Mouse (Mus musculus) forebrain, embryonic 12.5 days (tissue): ENCODE results near the gene Stfa1. TPM values are rescaled to one million over a fixed set of nuclear protein-coding genes. Genes with fewer than 3 reads are reported as not detected.
"Not testable (repeated sequence)": the region's sequence is repeated elsewhere in the genome, so short reads cannot be mapped to it uniquely, and the experiment has no call there.

Experiments
- ATAC-seq: fragments of 200-750 bp; cut with Nextera tagmentation; 2 replicates; pipeline ENCODE4 v1.8.0; 2017; ENCODE audit warnings: moderate TSS enrichment; ENCODE audit not compliant: low FRiP score
- H3K27ac ChIP-seq: fragments of 300-500 bp; sonication (generic); 2 replicates; pipeline ENCODE4 v1.5.1; 2016; ENCODE audit warnings: mild to moderate bottlenecking
- H3K27me3 ChIP-seq: fragments of 300-500 bp; sonication (generic); 2 replicates; pipeline ENCODE4 v1.6.1; 2016; ENCODE audit warnings: mild to moderate bottlenecking
- H3K36me3 ChIP-seq: fragments of 300-500 bp; sonication (generic); replicated peaks from 2 replicates; pipeline ENCODE4 v1.6.1; 2016; ENCODE audit warnings: mild to moderate bottlenecking
- H3K4me1 ChIP-seq: fragments of 300-500 bp; sonication (generic); 2 replicates; pipeline ENCODE4 v1.6.1; 2016
- H3K4me2 ChIP-seq: fragments of 300-500 bp; sonication (generic); 2 replicates; pipeline ENCODE4 v1.6.1; 2016; ENCODE audit warnings: mild to moderate bottlenecking, moderate library complexity
- H3K4me3 ChIP-seq: fragments of 300-500 bp; sonication (generic); replicated peaks from 2 replicates; pipeline ENCODE4 v1.5.1; 2016; ENCODE audit warnings: mild to moderate bottlenecking
- H3K9ac ChIP-seq: fragments of 300-500 bp; sonication (generic); 2 replicates; pipeline ENCODE4 v1.6.1; 2016; ENCODE audit warnings: mild to moderate bottlenecking
- H3K9me3 ChIP-seq: fragments of 300-500 bp; sonication (generic); 2 replicates; pipeline ENCODE4 v1.6.1; 2016
- WGBS: fragments of 180-500 bp; shearing (Covaris S2); methylation state at CpG from one replicate; pipeline ENCODE4 v1.1.7; 2016; 5-methylcytosine and 5-hydroxymethylcytosine counted together
- polyA plus RNA-seq: library from polyadenylated mRNA; unstranded; fragments of >200 nt; fragmentation: Nextera tagmentation; extraction: Ambion mirVana; gene quantifications from 2 replicates; pipeline ENCODE4 v1.2.1, GENCODE M21; 2016

Gene Stfa1
- 1.3 and 2.0 TPM in 2 replicates for polyA plus RNA-seq

GRCm38 (mm10) chr16:36276796-36277195 is at the start of gene Stfa1:
Gene Stfa1 (plus strand): TSS chr16:36276951.
- H3K9ac ChIP-seq, H3K36me3 ChIP-seq, H3K4me2 ChIP-seq, H3K9me3 ChIP-seq, H3K4me3 ChIP-seq, H3K27me3 ChIP-seq, H3K27ac ChIP-seq, ATAC-seq, H3K4me1 ChIP-seq: not testable (repeated sequence)
- WGBS = 87% methylated on average over 4 of the region's 4 CpGs

GRCm38 (mm10) chr16:36260585-36260984 is 16.2 kb upstream of the Stfa1 start:
- not testable (repeated sequence) for H3K9me3 ChIP-seq, H3K4me3 ChIP-seq, H3K36me3 ChIP-seq, H3K4me2 ChIP-seq, H3K27me3 ChIP-seq, ATAC-seq, H3K9ac ChIP-seq, H3K4me1 ChIP-seq, H3K27ac ChIP-seq

- H3K27me3 ChIP-seq = no peaks in the 10 kb centered on the region
- H3K9ac ChIP-seq = no peak overlapping the region
- no peak overlapping the region for H3K27ac ChIP-seq
- 90% methylated on average over 4 of the region's 4 CpGs for WGBS
- H3K4me1 ChIP-seq = no peaks in the 10 kb centered on the region
- ATAC-seq = no peak
- no peak overlapping the region for H3K4me2 ChIP-seq
- H3K9me3 ChIP-seq = no peaks in the 10 kb centered on the region
- no peaks in the 10 kb centered on the region for H3K36me3 ChIP-seq
- no peak overlapping the region for H3K4me3 ChIP-seq
Observed at GRCm38 (mm10) chr16:36289140-36289539, 12.4 kb downstream of the Stfa1 start.

GRCm38 (mm10) chr16:36307631-36308030 is 30.9 kb downstream of the Stfa1 start:
- Histone ChIP-seq H3K4me1 (no peaks in the 10 kb centered on the region), H3K36me3 (no peaks in the 10 kb centered on the region), H3K27me3 (no peaks in the 10 kb centered on the region), H3K9ac (no peak overlapping the region), H3K4me2 (no peak overlapping the region), H3K4me3 (no peak overlapping the region), H3K9me3 (no peaks in the 10 kb centered on the region), H3K27ac (no peak overlapping the region)
- WGBS = 88% methylated on average over 4 of the region's 4 CpGs
- no peak for ATAC-seq

- H3K4me1 ChIP-seq, ATAC-seq, H3K27ac ChIP-seq, H3K9me3 ChIP-seq, H3K27me3 ChIP-seq, H3K4me2 ChIP-seq, H3K4me3 ChIP-seq, H3K36me3 ChIP-seq, H3K9ac ChIP-seq: not testable (repeated sequence)
- WGBS = 81% methylated on average over 6 of the region's 6 CpGs
Observed at GRCm38 (mm10) chr16:36316111-36316510, 39.4 kb downstream of the Stfa1 start.

GRCm38 (mm10) chr16:36319286-36319685 is 42.5 kb downstream of the Stfa1 start:
- no peaks in the 10 kb centered on the region for H3K4me1 ChIP-seq
- no peak overlapping the region for H3K9ac ChIP-seq
- H3K4me3 ChIP-seq = no peak overlapping the region
- no peak overlapping the region for H3K27ac ChIP-seq
- H3K9me3 ChIP-seq = no peaks in the 10 kb centered on the region
- ATAC-seq = no peak
- H3K4me2 ChIP-seq = no peak overlapping the region
- no peaks in the 10 kb centered on the region for H3K27me3 ChIP-seq
- H3K36me3 ChIP-seq = no peaks in the 10 kb centered on the region

GRCm38 (mm10) chr16:36334232-36334631 is 57.5 kb downstream of the Stfa1 start, which contains the start of gene BC117090:
Gene BC117090 (minus strand): TSS chr16:36334332.
- H3K4me3 ChIP-seq = no peak within 1 kb of the TSS
- no peaks in the 10 kb centered on the region for H3K9me3 ChIP-seq
- no peaks in the 10 kb centered on the region for H3K27me3 ChIP-seq
- no peaks in the 10 kb centered on the region for H3K36me3 ChIP-seq
- WGBS = 85% methylated on average over 3 of the region's 3 CpGs
- ATAC-seq = no peak
- H3K9ac ChIP-seq = no peak within 1 kb of the TSS
- H3K4me2 ChIP-seq = no peak within 1 kb of the TSS
- H3K4me1 ChIP-seq = no peaks in the 10 kb centered on the region
- no peak within 1 kb of the TSS for H3K27ac ChIP-seq

Other genes with a start within 250 kb of the Stfa1 start
- gene Wdr5b, start 235.8 kb upstream of the Stfa1 start, polyA plus RNA-seq = 12.1 TPM in 2 replicates
- gene Fam162a, start 205.4 kb upstream of the Stfa1 start, polyA plus RNA-seq = 219 and 249 TPM in 2 replicates
- gene Ccdc58, start 205.3 kb upstream of the Stfa1 start, polyA plus RNA-seq = 76.5 and 76.8 TPM in 2 replicates
- not detected in 2 replicates for gene Csta1, start 145.7 kb upstream of the Stfa1 start, polyA plus RNA-seq
- not detected in 2 replicates for gene Stfa2l1, start 120.1 kb upstream of the Stfa1 start, polyA plus RNA-seq
- 1.5 TPM in 1 of 2 replicates, not detected in the other for gene Gm5483, start 92.7 kb upstream of the Stfa1 start, polyA plus RNA-seq
- not detected in 2 replicates for gene Gm5416, start 66.5 kb upstream of the Stfa1 start, polyA plus RNA-seq
- not detected in 2 replicates for gene 2010005H15Rik, start 55.5 kb upstream of the Stfa1 start, polyA plus RNA-seq
- gene BC117090, start 57.4 kb downstream of the Stfa1 start, polyA plus RNA-seq = not detected in 2 replicates
- 1.5 and 2.3 TPM in 2 replicates for gene BC100530, start 90.8 kb downstream of the Stfa1 start, polyA plus RNA-seq
- not detected in 2 replicates for gene Stfa2, start 131.5 kb downstream of the Stfa1 start, polyA plus RNA-seq
- gene Stfa3, start 178.4 kb downstream of the Stfa1 start, polyA plus RNA-seq = not detected in 2 replicates